Mouse (Mus musculus) left cerebral cortex, postnatal 36 days (tissue): ENCODE measurements around the gene Pdhx. TPM values are rescaled to one million over a fixed set of nuclear protein-coding genes. Genes with fewer than 3 reads are reported as not detected.

Experiments
- DNase-seq, 2 experiments: peaks; one replicate each; pipeline ENCODE4 v3.0.0; 2021 to 2022; ENCODE audit warnings: low spot score in 2 of 2, mixed read lengths in 1 of 2
- intact Hi-C: fragments of 180-260 bp; cut with DNase I; formaldehyde crosslinking; loops from one replicate; pipeline ENCODE4 v1.15.1; 2025
- total RNA-seq, 2 experiments: library from RNA; stranded (reverse); gene quantifications; 2 replicates each; pipeline ENCODE4 v1.2.3; 2021

Gene Pdhx
- total RNA-seq = 10 to 100 TPM; 53.3 to 54.1 TPM

- intact Hi-C loops = loop anchor here (5.0 kb wide), 1 partner anchor 386 kb away; no protein-coding TSS in a partner anchor
- peak; percentile 100 for DNase-seq
Measured at GRCm38 (mm10) chr2:103073219-103073982, at the start of gene Pdhx, which contains the start of gene Apip. TSS of gene Pdhx (minus strand) at chr2:103073513. TSS of gene Apip (plus strand) at chr2:103073675.

GRCm38 (mm10) chr2:103119197-103119854, 46.0 kb upstream of the Pdhx start:
- no peak for DNase-seq
- intact Hi-C loops = no loop called here

GRCm38 (mm10) chr2:103118324-103119196, 45.2 kb upstream of the Pdhx start:
- no peak for DNase-seq
- intact Hi-C loops = no loop called here

- intact Hi-C loops = no loop called here
- DNase-seq = no peak
Measured at GRCm38 (mm10) chr2:103117212-103117611, 43.9 kb upstream of the Pdhx start.

- intact Hi-C loops = no loop called here
- no peak for DNase-seq
Measured at GRCm38 (mm10) chr2:103111669-103112068, 38.4 kb upstream of the Pdhx start.

GRCm38 (mm10) chr2:103106172-103106571, 32.9 kb upstream of the Pdhx start:
- DNase-seq = no peak
- intact Hi-C loops = no loop called here

GRCm38 (mm10) chr2:103102595-103102994, 29.3 kb upstream of the Pdhx start:
- intact Hi-C loops = no loop called here
- DNase-seq = no peak

- intact Hi-C loops = no loop called here
- no peak for DNase-seq
Measured at GRCm38 (mm10) chr2:103089521-103089920, 16.2 kb upstream of the Pdhx start.

- no peak for DNase-seq
- intact Hi-C loops = no loop called here
Measured at GRCm38 (mm10) chr2:103088099-103088498, 14.8 kb upstream of the Pdhx start.

GRCm38 (mm10) chr2:103086432-103086831, 13.1 kb upstream of the Pdhx start:
- DNase-seq = no peak
- intact Hi-C loops = loop anchor here (1.0 kb wide), 1 partner anchor 261 kb away; no protein-coding TSS in a partner anchor

GRCm38 (mm10) chr2:103085633-103086032, 12.3 kb upstream of the Pdhx start:
- intact Hi-C loops = loop anchor here (1.0 kb wide), 1 partner anchor 262 kb away; no protein-coding TSS in a partner anchor
- no peak for DNase-seq

GRCm38 (mm10) chr2:103084451-103084850, 11.1 kb upstream of the Pdhx start:
- no peak for DNase-seq
- intact Hi-C loops = no loop called here

GRCm38 (mm10) chr2:103082853-103083252, 9.5 kb upstream of the Pdhx start:
- no peak for DNase-seq
- intact Hi-C loops = no loop called here

- intact Hi-C loops = no loop called here
- DNase-seq = no peak
Measured at GRCm38 (mm10) chr2:103081706-103082105, 8.4 kb upstream of the Pdhx start.

GRCm38 (mm10) chr2:103081117-103081516, 7.8 kb upstream of the Pdhx start:
- no peak for DNase-seq
- intact Hi-C loops = no loop called here

GRCm38 (mm10) chr2:103070586-103070985, 2.7 kb downstream of the Pdhx start:
- intact Hi-C loops = loop anchor here (5.0 kb wide), 1 partner anchor 383 kb away; no protein-coding TSS in a partner anchor
- no peak for DNase-seq

- intact Hi-C loops = loop anchor here (5.0 to 10.0 kb wide), 2 partner anchors 383 to 475 kb away; no protein-coding TSS in a partner anchor
Measured at GRCm38 (mm10) chr2:103069752-103070405, 3.4 kb downstream of the Pdhx start.

GRCm38 (mm10) chr2:103068602-103069001, 4.7 kb downstream of the Pdhx start:
- intact Hi-C loops = loop anchor here (10.0 kb wide), 1 partner anchor 474 kb away; no protein-coding TSS in a partner anchor
- DNase-seq = no peak

More at GRCm38 (mm10) chr2:103069752-103070405, 3.4 kb downstream of the Pdhx start:
- no peak for DNase-seq

GRCm38 (mm10) chr2:103067552-103068207, 5.6 kb downstream of the Pdhx start:
- intact Hi-C loops = loop anchor here (10.0 kb wide), 1 partner anchor 473 kb away; no protein-coding TSS in a partner anchor
- DNase-seq = no peak
